Mouse (Mus musculus) kidney, postnatal 0 days (tissue): ENCODE measurements around the gene Mgat4b. TPM values are rescaled to one million over a fixed set of nuclear protein-coding genes. Genes with fewer than 3 reads are reported as not detected.

Source experiments
- ATAC-seq: fragments of 200-750 bp; cut with Nextera tagmentation; replicated peaks from 2 replicates; pipeline ENCODE4 v1.8.0; 2017; ENCODE audit warnings: low read depth, moderate number of reproducible peaks, moderate TSS enrichment, moderate library complexity; ENCODE audit not compliant: low FRiP score
- DNase-seq: peaks from one replicate; pipeline ENCODE4 v3.0.0-alpha.2; 2016; ENCODE audit warnings: low spot score
- H3K27ac ChIP-seq: fragments of 300-500 bp; sonication (generic); 2 replicates; pipeline ENCODE4 v1.5.1; 2014; ENCODE audit warnings: mild to moderate bottlenecking
- H3K27me3 ChIP-seq: fragments of 300-500 bp; sonication (generic); 2 replicates; pipeline ENCODE4 v1.6.1; 2014; ENCODE audit warnings: low read length, mixed read lengths; ENCODE audit not compliant: insufficient read depth
- H3K36me3 ChIP-seq: fragments of 300-500 bp; sonication (generic); 2 replicates; pipeline ENCODE4 v1.6.1; 2014; ENCODE audit warnings: low read length, mixed read lengths; ENCODE audit not compliant: insufficient read depth
- H3K4me1 ChIP-seq: fragments of 300-500 bp; sonication (generic); replicated peaks from 2 replicates; pipeline ENCODE4 v1.6.1; 2014; ENCODE audit warnings: antibody characterized with exemption, low read length, mixed read lengths; ENCODE audit not compliant: insufficient read depth
- H3K4me2 ChIP-seq: fragments of 300-500 bp; sonication (generic); 2 replicates; pipeline ENCODE4 v1.6.1; 2014; ENCODE audit warnings: mild to moderate bottlenecking, low read length, moderate library complexity, mixed read lengths
- H3K4me3 ChIP-seq: fragments of 300-500 bp; sonication (generic); replicated peaks from 2 replicates; pipeline ENCODE4 v1.5.1; 2014; ENCODE audit warnings: low read depth, low read length
- H3K9ac ChIP-seq: fragments of 300-500 bp; sonication (generic); 2 replicates; pipeline ENCODE4 v1.6.1; 2014; ENCODE audit warnings: low read depth, low read length
- H3K9me3 ChIP-seq: fragments of 300-500 bp; sonication (generic); replicated peaks from 2 replicates; pipeline ENCODE4 v1.6.1; 2016; ENCODE audit warnings: low read length, inconsistent platforms, mixed read lengths
- CTCF ChIP-seq: IDR thresholded peaks from 2 replicates; pipeline ENCODE4 v1.5.1; 2016; ENCODE audit warnings: antibody characterized with exemption, low read depth, mild to moderate bottlenecking, moderate library complexity
- WGBS: fragments of 180-500 bp; shearing (Covaris S2); extraction: QIAGEN DNeasy Blood & Tissue Kit; methylation state at CpG from one replicate; pipeline ENCODE4 v1.1.7; 2014; 5-methylcytosine and 5-hydroxymethylcytosine counted together
- polyA plus RNA-seq: library from polyadenylated mRNA; unstranded; fragments of >200 nt; fragmentation: Nextera tagmentation; extraction: Ambion mirVana; gene quantifications from 2 replicates; pipeline ENCODE4 v1.2.1, GENCODE M21; 2015

Gene Mgat4b
- polyA plus RNA-seq, 1 experiment from 2014 or later, result 62.1 TPM

- 96% methylated on average over 14 of the region's 14 CpGs for WGBS
- Histone ChIP-seq H3K4me2 (no peak overlapping the region), H3K4me1 (peaks cover 5% of the 10 kb centered on the region), H3K36me3 (peaks cover 50% of the 10 kb centered on the region), H3K9ac (no peak overlapping the region), H3K4me3 (no peak overlapping the region), H3K27ac (no peak overlapping the region), H3K27me3 (no peaks in the 10 kb centered on the region), H3K9me3 (no peaks in the 10 kb centered on the region)
- DNase-seq (no peak), ATAC-seq (no peak)
- TF ChIP-seq CTCF, result no peak
These were observed 3.3 kb upstream of the Mgat4b start for GRCm38 (mm10) chr11:50207344-50207743.

GRCm38 (mm10) chr11:50208039-50208438 lies 2.7 kb upstream of the Mgat4b start:
- Histone ChIP-seq H3K9ac (no peak overlapping the region), H3K4me3 (no peak overlapping the region), H3K9me3 (no peaks in the 10 kb centered on the region), H3K36me3 (peaks cover 44% of the 10 kb centered on the region), H3K4me2 (no peak overlapping the region), H3K27me3 (no peaks in the 10 kb centered on the region), H3K4me1 (peaks cover 9% of the 10 kb centered on the region), H3K27ac (no peak overlapping the region)
- TF ChIP-seq CTCF, result no peak
- 90% methylated on average over 5 of the region's 5 CpGs for WGBS
- no peak for DNase-seq
- ATAC-seq, result no peak

- WGBS, result 0% methylated on average over 24 of the region's 24 CpGs
- H3K27me3 ChIP-seq, result no peaks in the 10 kb centered on the region
- peaks cover 9% of the 10 kb centered on the region for H3K4me1 ChIP-seq
- peak overlapping the region; percentile 67 for H3K4me2 ChIP-seq
- DNase-seq (peak; percentile 99), ATAC-seq (peak; percentile 92)
- H3K36me3 ChIP-seq, result peaks cover 28% of the 10 kb centered on the region
- peak overlapping the region; percentile 99 for H3K4me3 ChIP-seq
- H3K9ac ChIP-seq, result peak overlapping the region; percentile 99
- TF ChIP-seq CTCF, result 0 out of 2 replicates have a peak, but pooled peaks have one; percentile 6
- peak overlapping the region; percentile 100 for H3K27ac ChIP-seq
- no peaks in the 10 kb centered on the region for H3K9me3 ChIP-seq
These were observed 587 bp upstream of the Mgat4b start for GRCm38 (mm10) chr11:50210101-50210504.

GRCm38 (mm10) chr11:50211322-50212059 lies 801 bp downstream of the Mgat4b start:
- peaks cover 14% of the 10 kb centered on the region for H3K36me3 ChIP-seq
- no peak for ATAC-seq
- no peaks in the 10 kb centered on the region for H3K9me3 ChIP-seq
- peak overlapping the region; percentile 67 for H3K4me2 ChIP-seq
- H3K9ac ChIP-seq, result no peak overlapping the region; the same call in 1 of the 2 replicates
- peak overlapping the region; percentile 100 for H3K27ac ChIP-seq
- peaks cover 22% of the 10 kb centered on the region for H3K4me1 ChIP-seq
- no peak for TF ChIP-seq CTCF
- DNase-seq, result no peak
- no peaks in the 10 kb centered on the region for H3K27me3 ChIP-seq
- WGBS, result 89% methylated on average over 3 of the region's 3 CpGs
- peak overlapping the region; percentile 99 for H3K4me3 ChIP-seq

- H3K27ac ChIP-seq, result peak overlapping the region; percentile 79
- ATAC-seq, result no peak
- no peaks in the 10 kb centered on the region for H3K9me3 ChIP-seq
- H3K36me3 ChIP-seq, result peaks cover 7% of the 10 kb centered on the region
- H3K4me1 ChIP-seq, result peaks cover 23% of the 10 kb centered on the region
- no peak for DNase-seq
- TF ChIP-seq CTCF, result no peak
- no peaks in the 10 kb centered on the region for H3K27me3 ChIP-seq
- WGBS, result 67% methylated on average over 3 of the region's 3 CpGs
- no peak overlapping the region for H3K4me3 ChIP-seq
- H3K4me2 ChIP-seq, result peak overlapping the region; percentile 3; the same call in 1 of the 2 replicates
- no peak overlapping the region for H3K9ac ChIP-seq
These were observed 1.5 kb downstream of the Mgat4b start for GRCm38 (mm10) chr11:50212060-50212739.

- H3K27me3 ChIP-seq, result no peaks in the 10 kb centered on the region
- TF ChIP-seq CTCF, result no peak
- H3K4me2 ChIP-seq, result peak overlapping the region; percentile 3
- H3K4me3 ChIP-seq, result no peak overlapping the region
- peak overlapping the region; percentile 79 for H3K27ac ChIP-seq
- peaks cover 23% of the 10 kb centered on the region for H3K4me1 ChIP-seq
- ATAC-seq (peak; percentile 62), DNase-seq (peak; percentile 70)
- H3K36me3 ChIP-seq, result no peaks in the 10 kb centered on the region
- WGBS, result 31% methylated on average over 11 of the region's 11 CpGs
- no peak overlapping the region for H3K9ac ChIP-seq
- H3K9me3 ChIP-seq, result no peaks in the 10 kb centered on the region
These were observed 2.4 kb downstream of the Mgat4b start for GRCm38 (mm10) chr11:50212848-50213758.
